Mouse (Mus musculus) kidney, embryonic 16.5 days (tissue): Measurements from ENCODE around the gene Spock1. TPM values are rescaled to one million over a fixed set of nuclear protein-coding genes. Genes with fewer than 3 reads are reported as not detected.
"Not testable (repeated sequence)": the region's sequence is repeated elsewhere in the genome, so short reads cannot be mapped to it uniquely, and the experiment has no call there.

Source experiments
- ATAC-seq: fragments of 200-750 bp; cut with Nextera tagmentation; 2 replicates; pipeline ENCODE4 v1.8.0; 2017; ENCODE audit warnings: moderate TSS enrichment; ENCODE audit not compliant: low FRiP score, low TSS enrichment
- H3K27ac ChIP-seq: fragments of 300-500 bp; sonication (generic); 2 replicates; pipeline ENCODE4 v1.5.1; 2014; ENCODE audit warnings: low read length
- H3K27me3 ChIP-seq: fragments of 300-500 bp; sonication (generic); 2 replicates; pipeline ENCODE4 v1.6.1; 2014; ENCODE audit warnings: low read length, control low read depth, mixed read lengths; ENCODE audit not compliant: insufficient read depth
- H3K36me3 ChIP-seq: fragments of 300-500 bp; sonication (generic); 2 replicates; pipeline ENCODE4 v1.6.1; 2014; ENCODE audit warnings: low read length, control low read depth, mixed read lengths; ENCODE audit not compliant: insufficient read depth
- H3K4me1 ChIP-seq: fragments of 300-500 bp; sonication (generic); 2 replicates; pipeline ENCODE4 v1.6.1; 2014; ENCODE audit warnings: low read length, control low read depth, mixed read lengths; ENCODE audit not compliant: insufficient read depth
- H3K4me2 ChIP-seq: fragments of 300-500 bp; sonication (generic); replicated peaks from 2 replicates; pipeline ENCODE4 v1.6.1; 2014; ENCODE audit warnings: low read depth, low read length
- H3K4me3 ChIP-seq: fragments of 300-500 bp; sonication (generic); 2 replicates; pipeline ENCODE4 v1.5.1; 2014; ENCODE audit warnings: mild to moderate bottlenecking, low read length
- H3K9ac ChIP-seq: fragments of 300-500 bp; sonication (generic); replicated peaks from 2 replicates; pipeline ENCODE4 v1.6.1; 2014; ENCODE audit warnings: low read length
- H3K9me3 ChIP-seq: fragments of 300-500 bp; sonication (generic); 2 replicates; pipeline ENCODE4 v1.6.1; 2016; ENCODE audit warnings: low read length, control low read depth
- WGBS: fragments of 180-500 bp; shearing (Covaris S2); extraction: QIAGEN DNeasy Blood & Tissue Kit; methylation state at CpG from one replicate; pipeline ENCODE4 v1.1.7; 2014; 5-methylcytosine and 5-hydroxymethylcytosine counted together
- polyA plus RNA-seq: library from polyadenylated mRNA; unstranded; fragments of >200 nt; fragmentation: Nextera tagmentation; extraction: Ambion mirVana; gene quantifications from 2 replicates; pipeline ENCODE4 v1.2.1, GENCODE M21; 2015

Gene Spock1
- polyA plus RNA-seq, 1 experiment from 2014 or later = 0.59 TPM

DNA sequence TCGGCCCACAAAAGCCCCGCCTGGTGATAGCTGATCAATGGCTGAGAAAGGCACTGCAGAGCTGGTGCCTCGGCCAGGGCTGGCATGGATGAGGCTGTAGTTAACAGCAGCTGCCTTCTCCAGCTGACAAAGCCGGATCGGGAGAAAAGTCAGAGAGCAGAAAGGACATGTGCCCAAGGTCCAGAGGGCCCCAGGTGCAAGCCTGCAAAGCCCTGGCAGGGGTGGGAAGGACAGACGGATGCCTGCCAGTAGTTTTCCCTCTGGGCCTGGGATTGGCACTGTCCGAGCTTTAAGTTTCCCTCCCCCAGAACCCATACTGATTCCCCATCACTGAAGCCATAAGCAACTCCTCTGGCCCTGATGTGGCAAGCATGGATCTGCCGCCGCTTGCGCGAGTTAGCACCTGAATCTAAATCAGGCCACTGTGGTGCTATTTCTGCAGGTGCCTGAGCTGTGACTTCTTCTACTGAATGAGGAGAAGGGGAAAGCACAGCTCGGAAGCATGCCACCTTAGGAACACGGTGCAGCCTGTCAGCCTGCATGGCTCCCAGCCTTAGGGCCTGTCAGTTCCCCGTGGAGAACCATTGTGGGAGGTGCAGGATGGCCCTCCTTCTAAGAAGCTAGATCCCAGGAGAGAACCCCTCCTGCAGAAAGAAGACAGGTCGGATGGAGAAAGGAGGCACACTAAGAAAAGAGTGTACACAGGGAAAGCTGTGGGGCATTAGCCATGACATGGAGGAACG is 423.5 kb downstream of the Spock1 start:
- no peak overlapping the region for H3K4me3 ChIP-seq
- H3K9me3 ChIP-seq = no peaks in the 10 kb centered on the region
- no peak for ATAC-seq
- no peak overlapping the region for H3K4me2 ChIP-seq
- H3K27me3 ChIP-seq = no peaks in the 10 kb centered on the region
- H3K4me1 ChIP-seq = no peaks in the 10 kb centered on the region
- no peak overlapping the region for H3K9ac ChIP-seq
- H3K36me3 ChIP-seq = no peaks in the 10 kb centered on the region
- H3K27ac ChIP-seq = no peak overlapping the region
- 77% methylated on average over 16 of the region's 16 CpGs for WGBS

DNA sequence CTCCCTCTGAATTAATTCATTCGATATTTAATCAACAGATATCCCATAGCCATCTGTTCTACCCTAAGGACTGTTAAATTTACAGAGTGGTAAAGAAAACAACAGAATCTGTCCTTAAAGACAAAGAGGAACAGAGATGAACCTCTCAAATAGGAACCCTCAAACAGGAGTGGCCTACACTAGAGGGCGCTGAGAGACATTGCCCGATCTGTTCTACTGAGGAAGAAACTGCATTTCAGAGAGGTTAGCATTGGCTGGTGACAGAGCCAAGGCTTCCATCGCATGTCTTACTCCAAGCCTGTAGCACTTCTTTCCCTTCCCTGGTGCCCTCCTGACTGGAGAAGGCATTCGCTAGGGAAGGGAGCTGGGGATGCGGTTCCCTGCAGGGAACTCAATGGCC is 431.4 kb downstream of the Spock1 start:
- Histone ChIP-seq H3K36me3 (no peaks in the 10 kb centered on the region), H3K27me3 (no peaks in the 10 kb centered on the region), H3K4me1 (no peaks in the 10 kb centered on the region), H3K9me3 (no peaks in the 10 kb centered on the region), H3K9ac (no peak overlapping the region), H3K27ac (no peak overlapping the region), H3K4me2 (no peak overlapping the region), H3K4me3 (no peak overlapping the region)
- no peak for ATAC-seq
- WGBS = 37% methylated on average over 6 of the region's 6 CpGs

DNA sequence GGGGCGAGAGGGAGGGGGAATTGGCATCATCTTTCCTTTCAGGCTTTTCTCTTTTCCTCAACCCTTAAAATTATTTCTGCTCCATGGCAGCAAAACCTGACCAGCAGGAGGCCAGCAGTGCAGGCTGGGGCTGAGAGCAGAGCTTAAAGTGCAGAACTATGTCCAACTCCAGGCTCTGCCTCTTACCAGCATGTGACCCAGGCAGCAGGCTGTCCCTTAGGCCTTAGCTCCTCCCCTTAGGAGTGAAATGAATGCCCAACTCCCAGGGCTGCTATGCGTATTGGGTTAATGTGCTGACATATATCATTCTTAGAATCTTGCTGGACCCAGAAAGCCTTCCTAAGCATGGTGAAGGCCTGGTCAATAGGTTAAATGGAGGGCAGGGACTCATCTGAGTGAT is 434.1 kb downstream of the Spock1 start:
- no peak overlapping the region for H3K9ac ChIP-seq
- no peaks in the 10 kb centered on the region for H3K36me3 ChIP-seq
- H3K4me1 ChIP-seq = no peaks in the 10 kb centered on the region
- WGBS = 58% methylated on average over 2 of the region's 2 CpGs
- H3K4me2 ChIP-seq = no peak overlapping the region
- H3K4me3 ChIP-seq = no peak overlapping the region
- H3K27me3 ChIP-seq = no peaks in the 10 kb centered on the region
- H3K27ac ChIP-seq = no peak overlapping the region
- H3K9me3 ChIP-seq = no peaks in the 10 kb centered on the region
- ATAC-seq = peak; percentile 59; the same call in 1 of the 2 replicates

DNA sequence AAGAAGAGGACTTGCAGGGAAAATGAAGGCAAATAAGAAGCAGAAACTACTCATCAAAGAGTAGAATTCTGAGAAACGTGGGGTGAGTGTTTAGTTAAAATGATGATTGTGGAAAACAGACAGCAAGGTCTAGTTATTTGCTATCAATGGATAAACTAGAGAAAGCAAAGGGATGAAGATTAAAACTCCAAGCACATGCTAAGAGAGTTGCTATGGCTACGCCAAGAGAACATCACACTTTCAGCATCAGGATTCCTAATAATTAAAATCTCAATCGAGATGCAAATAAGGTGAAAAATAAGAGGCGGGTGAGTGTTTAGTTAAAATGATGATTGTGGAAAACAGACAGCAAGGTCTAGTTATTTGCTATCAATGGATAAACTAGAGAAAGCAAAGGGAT is 437.2 kb downstream of the Spock1 start:
- H3K9me3 ChIP-seq, H3K4me2 ChIP-seq, H3K4me3 ChIP-seq, H3K27me3 ChIP-seq, H3K4me1 ChIP-seq, H3K9ac ChIP-seq, H3K36me3 ChIP-seq, ATAC-seq, H3K27ac ChIP-seq: not testable (repeated sequence)
- WGBS = 88% methylated on average over 3 of the region's 4 CpGs

DNA sequence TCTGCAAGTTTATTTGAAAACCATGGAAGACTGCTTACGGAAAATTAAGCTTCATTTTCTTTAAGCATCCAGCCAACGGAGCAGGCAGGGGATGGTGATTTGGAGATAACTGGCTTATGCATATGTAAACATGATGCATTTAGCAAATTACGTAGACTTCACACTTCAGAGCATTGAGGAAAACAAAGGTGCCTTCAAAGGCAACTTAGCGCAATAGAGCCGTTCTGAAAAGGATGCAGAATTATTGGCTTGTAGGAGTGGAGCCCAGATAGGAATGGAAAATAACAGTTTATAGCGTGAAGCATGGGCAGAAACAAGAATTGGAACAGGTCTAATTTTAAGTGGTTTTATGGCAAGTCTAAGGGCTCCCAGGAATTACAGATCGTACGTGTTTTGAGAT is 448.2 kb downstream of the Spock1 start:
- ATAC-seq = no peak
- 75% methylated on average over 8 of the region's 8 CpGs for WGBS
- H3K4me1 ChIP-seq = no peaks in the 10 kb centered on the region

DNA sequence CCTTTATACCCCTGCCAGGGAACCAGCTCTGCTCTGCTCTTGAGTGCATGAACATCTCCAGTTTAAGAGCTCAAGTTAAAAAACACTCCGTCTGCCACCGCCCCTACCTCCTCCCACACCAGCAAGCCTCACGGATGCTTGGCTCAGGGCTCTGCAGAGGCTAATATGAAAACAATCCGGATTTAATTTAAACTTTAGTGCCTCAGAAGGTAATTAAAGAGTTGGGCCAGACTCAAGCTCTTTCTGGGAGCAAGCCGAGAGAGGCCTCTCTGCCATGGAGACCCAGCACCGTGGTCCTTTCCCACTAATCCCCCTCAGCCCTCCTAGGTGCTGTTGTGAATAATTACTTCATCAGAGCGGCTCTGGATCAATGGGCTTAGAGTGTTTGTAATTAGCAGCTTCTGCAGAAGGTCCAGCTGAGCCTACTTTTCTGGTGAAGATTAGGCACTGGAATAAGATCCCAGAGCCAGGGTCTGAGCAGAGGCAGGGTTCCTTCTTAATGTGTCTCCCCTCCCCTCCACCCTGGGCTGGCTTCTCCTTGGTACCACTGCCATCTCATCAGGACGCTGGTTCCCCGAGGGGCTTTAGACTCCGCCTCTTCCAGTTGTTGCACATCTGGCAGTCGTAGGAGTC is 457.8 kb downstream of the Spock1 start:
- H3K27me3 ChIP-seq = no peaks in the 10 kb centered on the region; the same call in 1 of the 2 replicates
- no peaks in the 10 kb centered on the region for H3K36me3 ChIP-seq
- peaks cover 12% of the 10 kb centered on the region for H3K4me1 ChIP-seq
- no peak overlapping the region for H3K9ac ChIP-seq
- H3K27ac ChIP-seq = no peak overlapping the region
- no peaks in the 10 kb centered on the region for H3K9me3 ChIP-seq
- no peak overlapping the region for H3K4me3 ChIP-seq
- 21% methylated on average over 11 of the region's 11 CpGs for WGBS
- ATAC-seq = peak; percentile 27; the same call in 1 of the 2 replicates
- no peak overlapping the region for H3K4me2 ChIP-seq

More for the DNA sequence above, 448.2 kb downstream of the Spock1 start:
- Histone ChIP-seq H3K36me3 (no peaks in the 10 kb centered on the region), H3K27ac (no peak overlapping the region), H3K4me3 (no peak overlapping the region), H3K9ac (no peak overlapping the region), H3K4me2 (no peak overlapping the region), H3K9me3 (peaks cover 3% of the 10 kb centered on the region; the same call in 1 of the 2 replicates), H3K27me3 (no peaks in the 10 kb centered on the region)

DNA sequence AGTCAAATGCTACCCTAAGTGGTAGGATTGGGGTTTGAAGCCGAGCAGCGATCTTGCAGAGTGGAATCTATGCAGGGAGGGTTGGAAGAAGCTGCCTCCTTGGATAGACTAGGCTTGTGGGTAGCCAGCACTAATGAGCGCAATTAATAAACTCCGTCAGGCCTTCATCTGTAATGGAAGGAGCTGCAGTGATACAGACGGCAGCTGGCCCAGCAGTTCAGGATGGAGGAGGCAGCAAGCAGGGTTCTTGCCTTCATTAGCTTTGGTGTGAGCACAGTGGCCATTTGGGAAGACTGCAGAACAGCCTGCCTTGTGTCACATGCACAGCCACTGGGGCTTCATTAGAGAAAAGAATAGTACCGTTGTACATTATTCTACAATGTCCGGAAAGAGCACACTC is 459.2 kb downstream of the Spock1 start:
- ATAC-seq = no peak

DNA sequence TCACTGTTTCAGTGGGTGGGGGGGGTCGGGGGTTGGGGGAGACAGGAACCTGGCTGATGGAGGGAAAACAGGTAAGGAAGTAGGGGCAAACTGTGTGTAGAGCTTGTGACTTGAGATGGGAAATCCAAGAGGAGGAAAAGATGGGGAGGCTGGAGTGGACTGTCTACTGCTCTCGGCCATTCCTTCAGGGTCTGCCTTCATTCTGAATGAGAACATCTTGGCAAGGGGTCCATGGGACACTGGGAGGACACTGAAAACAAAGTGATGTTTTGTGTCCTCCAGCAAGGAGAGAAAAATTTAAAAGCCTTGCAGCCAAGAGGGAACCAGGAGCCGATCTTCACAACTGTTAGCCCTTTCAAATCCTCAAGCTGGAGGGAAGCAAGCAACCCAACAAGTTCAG is 463.2 kb downstream of the Spock1 start:
- Histone ChIP-seq H3K27me3 (no peaks in the 10 kb centered on the region; the same call in 1 of the 2 replicates), H3K4me3 (no peak overlapping the region), H3K4me2 (no peak overlapping the region), H3K27ac (no peak overlapping the region), H3K4me1 (peaks cover 3% of the 10 kb centered on the region), H3K9me3 (no peaks in the 10 kb centered on the region), H3K36me3 (no peaks in the 10 kb centered on the region), H3K9ac (no peak overlapping the region)
- 82% methylated on average over 3 of the region's 3 CpGs for WGBS
- ATAC-seq = no peak

More for the DNA sequence above, 459.2 kb downstream of the Spock1 start:
- H3K4me3 ChIP-seq = no peak overlapping the region
- no peak overlapping the region for H3K27ac ChIP-seq
- peaks cover 12% of the 10 kb centered on the region for H3K4me1 ChIP-seq
- H3K9me3 ChIP-seq = no peaks in the 10 kb centered on the region
- no peaks in the 10 kb centered on the region; the same call in 1 of the 2 replicates for H3K27me3 ChIP-seq
- WGBS = 86% methylated on average over 7 of the region's 7 CpGs
- H3K4me2 ChIP-seq = no peak overlapping the region
- H3K9ac ChIP-seq = no peak overlapping the region
- H3K36me3 ChIP-seq = no peaks in the 10 kb centered on the region

DNA sequence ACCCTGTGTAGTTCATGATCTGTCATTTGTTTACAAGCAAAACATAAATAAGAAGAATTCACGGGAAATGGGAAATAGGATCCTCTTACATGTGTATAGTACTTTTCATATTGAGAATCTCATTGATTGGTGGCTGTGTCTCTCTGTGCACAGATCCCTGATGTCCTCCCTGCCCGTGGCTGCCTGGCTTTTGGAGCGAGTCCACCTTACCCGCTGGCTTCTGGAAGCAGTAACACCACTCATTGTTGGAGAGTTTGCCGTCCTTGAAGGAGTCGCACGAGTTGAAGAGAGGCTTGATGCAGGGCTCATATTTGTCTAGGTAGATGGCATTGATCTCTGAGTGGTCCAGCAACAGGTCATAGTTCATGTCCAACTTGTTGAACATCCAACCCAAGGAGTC is 468.0 kb downstream of the Spock1 start:
- WGBS = 90% methylated on average over 7 of the region's 7 CpGs
- Histone ChIP-seq H3K27ac (no peak overlapping the region), H3K4me3 (no peak overlapping the region), H3K4me2 (no peak overlapping the region), H3K36me3 (no peaks in the 10 kb centered on the region), H3K9me3 (no peaks in the 10 kb centered on the region), H3K27me3 (no peaks in the 10 kb centered on the region), H3K9ac (no peak overlapping the region), H3K4me1 (no peaks in the 10 kb centered on the region)
- ATAC-seq = no peak

DNA sequence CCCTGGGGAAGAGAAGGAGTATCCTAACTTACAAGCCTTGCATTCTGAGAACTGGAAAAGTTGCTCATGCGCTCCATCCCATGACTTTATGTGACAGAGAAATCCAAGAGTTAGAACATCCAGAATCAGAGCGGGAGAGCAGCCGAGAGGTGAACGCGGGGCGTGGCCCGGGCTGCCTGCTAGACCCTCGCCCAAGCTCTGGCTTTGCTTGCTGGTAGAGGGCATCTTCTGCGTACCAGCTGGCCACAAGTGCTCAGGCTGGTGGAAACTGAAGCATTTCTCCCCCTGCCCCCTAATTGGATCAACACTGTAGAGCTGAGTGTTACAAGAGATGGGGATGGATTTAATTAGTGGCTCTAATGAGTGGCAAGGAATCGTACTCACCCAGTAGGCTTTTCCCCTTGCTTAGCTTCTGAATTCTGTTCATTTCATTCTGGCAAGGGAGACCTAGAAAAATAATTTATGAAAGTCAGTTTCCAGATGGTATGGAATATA is 472.4 kb downstream of the Spock1 start:
- Histone ChIP-seq H3K9me3 (no peaks in the 10 kb centered on the region), H3K4me3 (no peak overlapping the region), H3K36me3 (no peaks in the 10 kb centered on the region), H3K27me3 (no peaks in the 10 kb centered on the region), H3K4me1 (no peaks in the 10 kb centered on the region), H3K9ac (no peak overlapping the region), H3K27ac (no peak overlapping the region), H3K4me2 (no peak overlapping the region)
- no peak for ATAC-seq
- 90% methylated on average over 10 of the region's 10 CpGs for WGBS
